Mouse (Mus musculus) ES-E14 (cell line): Measurements from ENCODE around the gene Mest. TPM values are rescaled to one million over a fixed set of nuclear protein-coding genes. Genes with fewer than 3 reads are reported as not detected.

ENCODE experiments used
- DNase-seq: peaks from one replicate; pipeline ENCODE4 v3.0.0-alpha.2; 2013; ENCODE audit warnings: low read depth, low spot score
- H3K27ac ChIP-seq: 2 replicates; pipeline ENCODE4 v1.5.1; 2012; ENCODE audit warnings: low read depth, mild to moderate bottlenecking, low read length, moderate library complexity, mixed read lengths; ENCODE audit not compliant: poor library complexity, insufficient read depth, severe bottlenecking
- H3K36me3 ChIP-seq: 2 replicates; pipeline ENCODE4 v1.6.1; 2012; ENCODE audit warnings: mild to moderate bottlenecking, low read length, moderate library complexity, mixed read lengths; ENCODE audit not compliant: control insufficient read depth, poor library complexity, insufficient read depth, severe bottlenecking
- H3K4me1 ChIP-seq, 2 experiments: fragments of 150-350 bp in 1 of 2; sonication (generic) in 1 of 2; 2 replicates each; pipeline ENCODE4 v1.6.1; 2012; ENCODE audit warnings: low read length in 2 of 2, mild to moderate bottlenecking in 1 of 2, mixed read lengths in 1 of 2; ENCODE audit not compliant: control insufficient read depth in 2 of 2, insufficient read depth in 2 of 2, poor library complexity in 1 of 2
- H3K4me3 ChIP-seq, 2 experiments: fragments of 150-350 bp in 1 of 2; sonication (generic) in 1 of 2; 2 replicates each; pipeline ENCODE4 v1.5.1; 2012; ENCODE audit warnings: low read length in 2 of 2, low read depth in 1 of 2, mild to moderate bottlenecking in 1 of 2, mixed read lengths in 1 of 2; ENCODE audit not compliant: insufficient read depth in 1 of 2, poor library complexity in 1 of 2, severe bottlenecking in 1 of 2
- H3K9ac ChIP-seq: 2 replicates; pipeline ENCODE4 v1.6.1; 2012; ENCODE audit warnings: low read depth, mild to moderate bottlenecking, low read length, mixed read lengths; ENCODE audit not compliant: poor library complexity, insufficient read depth, severe bottlenecking
- H3K9me3 ChIP-seq: fragments of 150-350 bp; sonication (generic); 2 replicates; pipeline ENCODE4 v1.6.1; 2012; ENCODE audit warnings: low read depth, mild to moderate bottlenecking, low read length; ENCODE audit not compliant: control insufficient read depth, insufficient read depth
- CHD2 ChIP-seq: IDR thresholded peaks from 2 replicates; pipeline ENCODE4 v1.6.1; 2014; ENCODE audit warnings: mild to moderate bottlenecking, low read depth, low read length, inconsistent platforms
- HCFC1 ChIP-seq: IDR thresholded peaks from 2 replicates; pipeline ENCODE4 v1.6.1; 2012; ENCODE audit warnings: low read length, inconsistent platforms, borderline replicate concordance; ENCODE audit not compliant: insufficient read depth
- MAFK ChIP-seq: IDR thresholded peaks from 2 replicates; pipeline ENCODE4 v1.6.1; 2014; ENCODE audit warnings: mild to moderate bottlenecking, low read depth, low read length, inconsistent platforms; ENCODE audit not compliant: insufficient read depth
- ZC3H11A ChIP-seq: IDR thresholded peaks from 2 replicates; pipeline ENCODE4 v1.6.1; 2012; ENCODE audit warnings: low read depth, mild to moderate bottlenecking, inconsistent platforms, low read length, borderline replicate concordance
- ZNF384 ChIP-seq: IDR thresholded peaks from 2 replicates; pipeline ENCODE4 v1.6.1; 2012; ENCODE audit warnings: low read depth, low read length, inconsistent platforms
- in situ Hi-C, 2 experiments: fragments of 600-800 bp; cut with MboI; formaldehyde crosslinking; loops; one replicate each; pipeline ENCODE4 v1.15.1; 2025; ENCODE audit warnings: low sequenced_read_pairs in 2 of 2, inconsistent platforms in 1 of 2; ENCODE audit not compliant: unreplicated experiment in 2 of 2
- total RNA-seq: library from RNA; depleted of rRNA; stranded (reverse); fragments of 300-350 nt; gene quantifications from 2 replicates; pipeline ENCODE4 v1.2.3, GENCODE M21; 2012

Mest gene
- total RNA-seq, 1 experiment = 223 TPM

GRCm38 (mm10) chr6:30732571-30733130 is 9.3 kb downstream of the Mest start:
- no peak overlapping the region for H3K27ac ChIP-seq
- peak overlapping the region; percentile 39 to 53; a peak in 3 of 4 replicates for H3K4me3 ChIP-seq
- TF ChIP-seq ZC3H11A = no peak
- no peak for TF ChIP-seq MAFK
- TF ChIP-seq ZNF384 = no peak
- TF ChIP-seq CHD2 = no peak
- TF ChIP-seq HCFC1 = no peak
- in situ Hi-C loops = no loop called here
- no peak for DNase-seq
- no peak overlapping the region; the same call in 1 of the 2 replicates for H3K9ac ChIP-seq
- H3K9me3 ChIP-seq = no peaks in the 10 kb centered on the region
- H3K4me1 ChIP-seq = peaks cover 0 to 3% of the 10 kb centered on the region in 2 experiments; a peak in 1 of 4 replicates
- no peaks in the 10 kb centered on the region for H3K36me3 ChIP-seq

GRCm38 (mm10) chr6:30734465-30734864 is 11.1 kb downstream of the Mest start:
- H3K27ac ChIP-seq = no peak overlapping the region

GRCm38 (mm10) chr6:30734988-30735727 is 11.8 kb downstream of the Mest start:
- no peak for DNase-seq
- H3K36me3 ChIP-seq = no peaks in the 10 kb centered on the region
- no peaks in the 10 kb centered on the region for H3K9me3 ChIP-seq
- peaks cover 0 to 3% of the 10 kb centered on the region in 2 experiments; a peak in 1 of 4 replicates for H3K4me1 ChIP-seq
- H3K4me3 ChIP-seq = no peak overlapping the region; a peak in 1 of 4 replicates
- no peak overlapping the region for H3K27ac ChIP-seq
- TF ChIP-seq HCFC1 = no peak
- TF ChIP-seq ZNF384 = no peak
- TF ChIP-seq MAFK = no peak
- TF ChIP-seq CHD2 = no peak
- TF ChIP-seq ZC3H11A = no peak
- in situ Hi-C loops = no loop called here
- H3K9ac ChIP-seq = no peak overlapping the region

More at GRCm38 (mm10) chr6:30734465-30734864, 11.1 kb downstream of the Mest start:
- DNase-seq = no peak
- in situ Hi-C loops = no loop called here
- Histone ChIP-seq H3K9ac (no peak overlapping the region), H3K4me3 (no peak overlapping the region), H3K36me3 (no peaks in the 10 kb centered on the region), H3K4me1 (peaks cover 0 to 3% of the 10 kb centered on the region in 2 experiments; a peak in 1 of 4 replicates), H3K9me3 (no peaks in the 10 kb centered on the region)
- no peak for TF ChIP-seq MAFK
- TF ChIP-seq ZNF384 = no peak
- TF ChIP-seq ZC3H11A = no peak
- no peak for TF ChIP-seq HCFC1
- no peak for TF ChIP-seq CHD2

- no peak overlapping the region; a peak in 2 of 4 replicates for H3K4me3 ChIP-seq
- no peak overlapping the region for H3K27ac ChIP-seq
- TF ChIP-seq CHD2 = no peak
- no peak for TF ChIP-seq HCFC1
- TF ChIP-seq ZC3H11A = no peak
- TF ChIP-seq ZNF384 = no peak
- no peak for TF ChIP-seq MAFK
- H3K4me1 ChIP-seq = 0 out of 4 replicates have a peak, but pooled peaks cover 0 to 3% of the 10 kb centered on the region in 2 experiments
- in situ Hi-C loops = no loop called here
- no peak for DNase-seq
- H3K9ac ChIP-seq = no peak overlapping the region
- H3K36me3 ChIP-seq = no peaks in the 10 kb centered on the region
- no peaks in the 10 kb centered on the region for H3K9me3 ChIP-seq
Measured at GRCm38 (mm10) chr6:30735728-30736371, 12.5 kb downstream of the Mest start.
